Mouse (Mus musculus) small intestine, adult 2 months (tissue): ENCODE results near the gene Pnpo. TPM values are rescaled to one million over a fixed set of nuclear protein-coding genes. Genes with fewer than 3 reads are reported as not detected.
A peak's percentile ranks its signal among the peaks of the same experiment; 100 is the strongest.

Source experiments
- H3K27ac ChIP-seq: fragments of 200-500 bp; 2 replicates; pipeline ENCODE4 v1.5.1; 2012; ENCODE audit warnings: low read depth, low read length, control low read depth, inconsistent platforms; ENCODE audit not compliant: insufficient read depth
- H3K27me3 ChIP-seq: fragments of 200-500 bp; 2 replicates; pipeline ENCODE4 v1.6.1; 2012; ENCODE audit warnings: mild to moderate bottlenecking, moderate library complexity, low read length, inconsistent platforms; ENCODE audit not compliant: control insufficient read depth, insufficient read depth
- H3K36me3 ChIP-seq: fragments of 200-500 bp; 2 replicates; pipeline ENCODE4 v1.6.1; 2012; ENCODE audit warnings: mild to moderate bottlenecking, low read length, control low read depth, inconsistent platforms; ENCODE audit not compliant: control insufficient read depth, insufficient read depth
- H3K4me1 ChIP-seq: fragments of 200-500 bp; 2 replicates; pipeline ENCODE4 v1.6.1; 2012; ENCODE audit warnings: low read length, inconsistent platforms, mixed read lengths; ENCODE audit not compliant: control insufficient read depth, insufficient read depth, insufficient read length
- H3K4me3 ChIP-seq: fragments of 200-500 bp; 2 replicates; pipeline ENCODE4 v1.5.1; 2012; ENCODE audit warnings: low read depth, mild to moderate bottlenecking, control low read depth, inconsistent platforms, low read length, moderate library complexity
- CTCF ChIP-seq: fragments of 200-500 bp; IDR thresholded peaks from 2 replicates; pipeline ENCODE4 v1.5.1; 2012; ENCODE audit warnings: low read depth, mild to moderate bottlenecking, control low read depth, inconsistent platforms, low read length, moderate library complexity, mixed read lengths; ENCODE audit not compliant: insufficient replicate concordance, insufficient read length; ENCODE audit errors: extremely low read depth
- POLR2A ChIP-seq: fragments of 200-500 bp; IDR thresholded peaks from 2 replicates; pipeline ENCODE4 v1.6.1; 2012; ENCODE audit warnings: low read depth, mild to moderate bottlenecking, control low read depth, inconsistent platforms, low read length, moderate library complexity
- WGBS: fragments of 180-500 bp; shearing (Covaris S2); methylation state at CpG from one replicate; pipeline ENCODE4 v1.1.7; 2018; 5-methylcytosine and 5-hydroxymethylcytosine counted together
- polyA plus RNA-seq: library from polyadenylated mRNA; depleted of rRNA; stranded (reverse); fragments of >200 nt; gene quantifications from 2 replicates; pipeline ENCODE4 v1.2.3, GENCODE M21; 2012

The Pnpo gene
- polyA plus RNA-seq, 1 experiment = 44.6 TPM

- TF ChIP-seq CTCF (no peak), POLR2A (no peak)
- H3K4me3 ChIP-seq = no peak overlapping the region
- H3K4me1 ChIP-seq = peaks cover 6% of the 10 kb centered on the region
- 31% methylated on average over 3 of the region's 3 CpGs for whole genome bisulfite sequencing
- no peaks in the 10 kb centered on the region for H3K36me3 ChIP-seq
- H3K27me3 ChIP-seq = no peaks in the 10 kb centered on the region
- H3K27ac ChIP-seq = no peak overlapping the region
Measured at GRCm38 (mm10) chr11:96976379-96976687, 32.5 kb upstream of the Pnpo start.

- Histone ChIP-seq H3K36me3 (no peaks in the 10 kb centered on the region), H3K4me3 (no peak overlapping the region), H3K4me1 (peaks cover 9% of the 10 kb centered on the region), H3K27me3 (no peaks in the 10 kb centered on the region), H3K27ac (no peak overlapping the region)
- 82% methylated on average over 10 of the region's 10 CpGs for WGBS
- TF ChIP-seq CTCF (no peak), POLR2A (no peak)
Measured at GRCm38 (mm10) chr11:96975511-96976378, 32.0 kb upstream of the Pnpo start.

- Histone ChIP-seq H3K27ac (no peak overlapping the region), H3K4me1 (peaks cover 9% of the 10 kb centered on the region), H3K27me3 (no peaks in the 10 kb centered on the region), H3K36me3 (no peaks in the 10 kb centered on the region), H3K4me3 (no peak overlapping the region)
- TF ChIP-seq POLR2A (no peak), CTCF (no peak)
- 71% methylated on average over 5 of the region's 5 CpGs for WGBS
Measured at GRCm38 (mm10) chr11:96974813-96975212, 31.0 kb upstream of the Pnpo start.

GRCm38 (mm10) chr11:96973426-96973964 lies 29.7 kb upstream of the Pnpo start:
- Histone ChIP-seq H3K4me1 (peaks cover 14% of the 10 kb centered on the region), H3K27me3 (no peaks in the 10 kb centered on the region), H3K27ac (0 out of 2 replicates have a peak overlapping the region, but pooled peaks have one; percentile 9), H3K4me3 (no peak overlapping the region), H3K36me3 (no peaks in the 10 kb centered on the region)
- 85% methylated on average over 5 of the region's 5 CpGs for WGBS
- TF ChIP-seq POLR2A = no peak

GRCm38 (mm10) chr11:96972906-96973305 lies 29.1 kb upstream of the Pnpo start:
- TF ChIP-seq CTCF (no peak), POLR2A (no peak)
- Histone ChIP-seq H3K27me3 (no peaks in the 10 kb centered on the region), H3K4me3 (no peak overlapping the region), H3K36me3 (no peaks in the 10 kb centered on the region), H3K27ac (0 out of 2 replicates have a peak overlapping the region, but pooled peaks have one; percentile 9), H3K4me1 (peaks cover 16% of the 10 kb centered on the region; the same call in 1 of the 2 replicates)
- 78% methylated on average over 5 of the region's 5 CpGs for WGBS

GRCm38 (mm10) chr11:96970341-96970740 lies 26.6 kb upstream of the Pnpo start:
- Histone ChIP-seq H3K4me1 (peaks cover 20% of the 10 kb centered on the region; the same call in 1 of the 2 replicates), H3K27me3 (no peaks in the 10 kb centered on the region), H3K27ac (peak overlapping the region; percentile 59), H3K36me3 (no peaks in the 10 kb centered on the region), H3K4me3 (no peak overlapping the region)
- 68% methylated on average over 3 of the region's 3 CpGs for WGBS
- TF ChIP-seq POLR2A (no peak), CTCF (no peak)

- TF ChIP-seq CTCF (no peak), POLR2A (no peak)
- H3K4me3 ChIP-seq = no peak overlapping the region
- H3K36me3 ChIP-seq = no peaks in the 10 kb centered on the region
- H3K27me3 ChIP-seq = no peaks in the 10 kb centered on the region
- H3K27ac ChIP-seq = peak overlapping the region; percentile 83
- peaks cover 20% of the 10 kb centered on the region; the same call in 1 of the 2 replicates for H3K4me1 ChIP-seq
- 73% methylated on average over 1 of the region's 1 CpGs for WGBS
Measured at GRCm38 (mm10) chr11:96969746-96970145, 26.0 kb upstream of the Pnpo start.
